ENCODE assay signal across 35 mouse cellular contexts in the genomic region with DNA sequence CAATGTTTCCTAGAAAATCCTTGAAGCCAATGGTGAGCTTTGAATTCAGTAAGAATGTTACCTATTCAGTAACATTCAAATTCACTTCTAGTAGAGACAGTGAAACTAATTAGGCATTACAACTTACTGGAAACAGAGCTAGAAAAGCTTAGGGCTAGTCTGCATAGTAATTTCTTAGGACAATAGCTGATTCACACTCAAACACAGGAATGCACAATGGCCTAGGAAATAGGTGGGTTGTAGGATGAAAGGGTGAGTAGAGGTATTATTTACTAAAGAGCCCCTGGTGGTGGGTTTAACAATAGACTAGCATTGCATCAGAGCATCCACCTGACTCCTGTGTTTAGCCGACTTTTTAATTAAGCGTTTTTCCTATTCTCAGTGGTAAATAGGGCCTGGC.
"Had no signal": no experiment of that assay in that cellular context is flagged by ENCODE, and none has a peak within 500 bp of the region (broad histone marks: within the 10 kb centered on the region; RNA-seq: fewer than 3 reads in every experiment).

No protein-coding gene starts in this region.

- H3K4me2 ChIP-seq: heart, embryonic 11.5 days; heart, embryonic 12.5 days; heart, embryonic 13.5 days; heart, embryonic 15.5 days; hindbrain, embryonic 12.5 days; hindbrain, embryonic 13.5 days; hindbrain, embryonic 14.5 days; hindbrain, embryonic 15.5 days; intestine, embryonic 15.5 days; kidney, embryonic 15.5 days had no signal

- H3K27me3 ChIP-seq: heart, embryonic 12.5 days; heart, embryonic 13.5 days; heart, embryonic 15.5 days; hindbrain, embryonic 12.5 days; hindbrain, embryonic 13.5 days; hindbrain, embryonic 15.5 days; intestine, embryonic 15.5 days; kidney, embryonic 15.5 days had no signal

- H3K4me1 ChIP-seq: heart, embryonic 10.5 days; heart, embryonic 12.5 days; heart, embryonic 13.5 days; heart, embryonic 15.5 days; hindbrain, embryonic 10.5 days; hindbrain, embryonic 12.5 days; hindbrain, embryonic 13.5 days; hindbrain, embryonic 15.5 days; intestine, embryonic 15.5 days; kidney, embryonic 15.5 days had no signal

- H3K36me3 ChIP-seq: heart, embryonic 10.5 days; heart, embryonic 12.5 days; heart, embryonic 13.5 days; heart, embryonic 15.5 days; hindbrain, embryonic 10.5 days; hindbrain, embryonic 12.5 days; hindbrain, embryonic 13.5 days; hindbrain, embryonic 15.5 days; intestine, embryonic 15.5 days; kidney, embryonic 15.5 days had no signal

- DNase-seq: heart, postnatal 10 days; heart, postnatal 14 days; heart, postnatal 36 days; heart, postnatal 4 days; kidney, adult 11 months; kidney, adult 18-20 months; kidney, adult 2 months; kidney, adult 8-10 months; kidney, adult 9 months; kidney, postnatal 10 days; kidney, postnatal 14 days; kidney, postnatal 25 days; kidney, postnatal 36 days; kidney, postnatal 4 days; layer of hippocampus, adult 9-11 months; layer of hippocampus, postnatal 36 days had no signal

- ATAC-seq: hindbrain, embryonic 16.5 days; hindbrain, postnatal 0 days; inflammation-experienced regulatory T-cells, adult 6 months; intestine, embryonic 15.5 days; intestine, embryonic 16.5 days; intestine, postnatal 0 days had no signal

- H3K9ac ChIP-seq: heart, embryonic 12.5 days; heart, embryonic 13.5 days; heart, embryonic 15.5 days; hindbrain, embryonic 12.5 days; hindbrain, embryonic 13.5 days; hindbrain, embryonic 14.5 days; hindbrain, embryonic 15.5 days; intestine, embryonic 15.5 days; kidney, embryonic 15.5 days had no signal

- H3K27ac ChIP-seq: heart, embryonic 10.5 days; heart, embryonic 13.5 days; heart, embryonic 15.5 days; hindbrain, embryonic 10.5 days; hindbrain, embryonic 12.5 days; hindbrain, embryonic 13.5 days; hindbrain, embryonic 14.5 days; hindbrain, embryonic 15.5 days; hindbrain, postnatal 0 days; intestine, embryonic 15.5 days; kidney, embryonic 15.5 days; kidney, postnatal 0 days; layer of hippocampus, adult 2 months had no signal

- H3K4me3 ChIP-seq: heart, embryonic 10.5 days; heart, embryonic 12.5 days; heart, embryonic 13.5 days; heart, embryonic 15.5 days; hindbrain, embryonic 10.5 days; hindbrain, embryonic 12.5 days; hindbrain, embryonic 13.5 days; hindbrain, embryonic 15.5 days; intestine, embryonic 15.5 days; kidney, embryonic 15.5 days; layer of hippocampus, adult 2 months had no signal

- H3K9me3 ChIP-seq: heart, embryonic 10.5 days; heart, embryonic 12.5 days; heart, embryonic 13.5 days; heart, embryonic 15.5 days; hindbrain, embryonic 10.5 days; hindbrain, embryonic 12.5 days; hindbrain, embryonic 13.5 days; hindbrain, embryonic 15.5 days; intestine, embryonic 15.5 days; kidney, embryonic 15.5 days had no signal
